Mouse (Mus musculus): Measurements from ENCODE around the gene Spcs2.
A peak's percentile ranks its signal among the peaks of the same experiment; 100 is the strongest.
"Not testable (repeated sequence)": the region's sequence is repeated elsewhere in the genome, so short reads cannot be mapped to it uniquely, and the experiment has no call there.

Spcs2 gene

GRCm38 (mm10) chr7:99824649-99825483, 38.4 kb downstream of the Spcs2 start:
- no peak for DNase-seq (ENCODE audit: low read depth, low spot score)

GRCm38 (mm10) chr7:99823045-99823663, 40.1 kb downstream of the Spcs2 start:
- no peak for DNase-seq (ENCODE audit: low read depth, low spot score)

- DNase-seq (ENCODE audit: low read depth, low spot score), result peak; percentile 70
Measured at GRCm38 (mm10) chr7:99822426-99822825, 40.8 kb downstream of the Spcs2 start.

- no peak for DNase-seq (ENCODE audit: low read depth, low spot score)
Measured at GRCm38 (mm10) chr7:99821953-99822352, 41.3 kb downstream of the Spcs2 start.

- peak; percentile 44 for DNase-seq (ENCODE audit: low read depth, low spot score)
Measured at GRCm38 (mm10) chr7:99818181-99818725, 45.0 kb downstream of the Spcs2 start.

GRCm38 (mm10) chr7:99813394-99813793, 49.9 kb downstream of the Spcs2 start:
- DNase-seq (ENCODE audit: low read depth, low spot score), result peak; percentile 65

GRCm38 (mm10) chr7:99811661-99812060, 51.6 kb downstream of the Spcs2 start:
- DNase-seq (ENCODE audit: low read depth, low spot score), result no peak

- no peak for DNase-seq (ENCODE audit: low read depth, low spot score)
Measured at GRCm38 (mm10) chr7:99810814-99811213, 52.4 kb downstream of the Spcs2 start.

- DNase-seq (ENCODE audit: low read depth, low spot score), result not testable (repeated sequence)
Measured at GRCm38 (mm10) chr7:99807043-99807442, 56.2 kb downstream of the Spcs2 start.

GRCm38 (mm10) chr7:99805340-99805739, 57.9 kb downstream of the Spcs2 start:
- DNase-seq (ENCODE audit: low read depth, low spot score), result no peak

GRCm38 (mm10) chr7:99804033-99804432, 59.2 kb downstream of the Spcs2 start:
- DNase-seq (ENCODE audit: low read depth, low spot score), result not testable (repeated sequence)

GRCm38 (mm10) chr7:99803535-99803934, 59.7 kb downstream of the Spcs2 start:
- no peak for DNase-seq (ENCODE audit: low read depth, low spot score)

- DNase-seq (ENCODE audit: low read depth, low spot score), result no peak
Measured at GRCm38 (mm10) chr7:99799118-99799517, 64.1 kb downstream of the Spcs2 start.

GRCm38 (mm10) chr7:99797911-99798647, 65.2 kb downstream of the Spcs2 start:
- DNase-seq (ENCODE audit: low read depth, low spot score), result peak; percentile 84

- DNase-seq (ENCODE audit: low read depth, low spot score), result peak; percentile 16
Measured at GRCm38 (mm10) chr7:99797261-99797660, 66.0 kb downstream of the Spcs2 start.

- peak; percentile 56 for DNase-seq (ENCODE audit: low read depth, low spot score)
Measured at GRCm38 (mm10) chr7:99796471-99796870, 66.8 kb downstream of the Spcs2 start.

- DNase-seq (ENCODE audit: low read depth, low spot score), result peak; percentile 98
Measured at GRCm38 (mm10) chr7:99795192-99795981, 67.9 kb downstream of the Spcs2 start.

GRCm38 (mm10) chr7:99794096-99794495, 69.2 kb downstream of the Spcs2 start:
- DNase-seq (ENCODE audit: low read depth, low spot score), result peak; percentile 80

GRCm38 (mm10) chr7:99790816-99791215, 72.4 kb downstream of the Spcs2 start:
- DNase-seq (ENCODE audit: low read depth, low spot score), result no peak

GRCm38 (mm10) chr7:99788563-99788962, 74.7 kb downstream of the Spcs2 start:
- DNase-seq (ENCODE audit: low read depth, low spot score), result no peak

- no peak for DNase-seq (ENCODE audit: low read depth, low spot score)
Measured at GRCm38 (mm10) chr7:99787935-99788334, 75.3 kb downstream of the Spcs2 start.
